Comparison of ENCODE assay signal across 15 mouse cellular contexts in genomic region chr15:95536724-95537123, GRCm38 (mm10). TPM values are rescaled to one million over a fixed set of nuclear protein-coding genes. Genes with fewer than 3 reads are reported as not detected.
DNase-seq lines count a peak whose midpoint lies in the region; ATAC-seq and TF ChIP-seq lines count a peak whose summit lies in the region.
"Had no signal": no experiment of that assay in that cellular context is flagged by ENCODE, and none has a peak within 500 bp of the region (broad histone marks: within the 10 kb centered on the region; RNA-seq: fewer than 3 reads in every experiment).

No protein-coding gene starts in this region.

- H3K9ac ChIP-seq in stomach, postnatal 0 days (ENCODE audit: low read length) = no peak overlapping the region
- no peak overlapping the region for H3K9ac ChIP-seq in intestine, embryonic 15.5 days
- H3K9ac ChIP-seq: limb, embryonic 12.5 days; liver, postnatal 0 days; neural tube, embryonic 12.5 days had no signal

- peak; percentile 65; the same call in 1 of the 2 replicates for ATAC-seq in stomach, postnatal 0 days (ENCODE audit: low FRiP score, low TSS enrichment)
- no peak for ATAC-seq in intestine, embryonic 15.5 days
- ATAC-seq: inflammation-experienced regulatory T-cells, adult 6 months; liver, postnatal 0 days; Patski had no signal

- no peak for TF ChIP-seq CTCF in stomach, postnatal 0 days (IDR thresholded peaks at IDR 0.05; ENCODE audit: low read depth)

- no peak for TF ChIP-seq EP300 in stomach, postnatal 0 days (optimal IDR thresholded peaks at IDR 0.05)

- no peaks in the 10 kb centered on the region for H3K27me3 ChIP-seq in stomach, postnatal 0 days (ENCODE audit: control insufficient read depth, insufficient read depth, low read length)
- H3K27me3 ChIP-seq in intestine, embryonic 15.5 days (replicated peaks) = no peaks in the 10 kb centered on the region
- H3K27me3 ChIP-seq: CH12.LX; limb, embryonic 12.5 days; neural tube, embryonic 12.5 days had no signal

- H3K36me3 ChIP-seq in stomach, postnatal 0 days (ENCODE audit: control insufficient read depth, insufficient read depth, low read length) = no peaks in the 10 kb centered on the region
- no peaks in the 10 kb centered on the region for H3K36me3 ChIP-seq in intestine, embryonic 15.5 days
- H3K36me3 ChIP-seq: limb, embryonic 12.5 days; neural tube, embryonic 12.5 days had no signal

- no peak overlapping the region for H3K4me2 ChIP-seq in stomach, postnatal 0 days (replicated peaks; ENCODE audit: low read depth)
- H3K4me2 ChIP-seq in intestine, embryonic 15.5 days (replicated peaks) = no peak overlapping the region
- H3K4me2 ChIP-seq: limb, embryonic 12.5 days; neural tube, embryonic 12.5 days had no signal

- H3K4me1 ChIP-seq in stomach, postnatal 0 days (replicated peaks; ENCODE audit: control insufficient read depth, insufficient read depth) = no peaks in the 10 kb centered on the region
- H3K4me1 ChIP-seq in intestine, embryonic 15.5 days (replicated peaks) = no peaks in the 10 kb centered on the region
- H3K4me1 ChIP-seq: limb, embryonic 12.5 days; neural tube, embryonic 12.5 days had no signal

- 33% methylated on average over 4 of the region's 4 CpGs for whole genome bisulfite sequencing in stomach, postnatal 0 days
- WGBS in intestine, embryonic 15.5 days = 60% methylated on average over 4 of the region's 4 CpGs

- DNase-seq in layer of hippocampus, adult 11-12 months (ENCODE audit: low spot score) = peak; percentile 44
- no peak for DNase-seq in layer of hippocampus, adult 9-10 months (ENCODE audit: low spot score)
- peak; percentile 39 to 53 for DNase-seq in right cerebral cortex, postnatal 10 days (ENCODE audit: low spot score in 2 of 2)
- no peak for DNase-seq in right cerebral cortex, postnatal 4 days
- DNase-seq in cerebellum, adult 9-11 months = peak; percentile 86
- DNase-seq in stomach, postnatal 0 days (ENCODE audit: low spot score) = no peak
- DNase-seq: adrenal gland, adult 8-10 months; kidney, postnatal 25 days; liver, postnatal 0 days had no signal

- no peaks in the 10 kb centered on the region for H3K9me3 ChIP-seq in stomach, postnatal 0 days (ENCODE audit: control insufficient read depth, low read length)
- H3K9me3 ChIP-seq in intestine, embryonic 15.5 days = no peaks in the 10 kb centered on the region
- H3K9me3 ChIP-seq: limb, embryonic 12.5 days; neural tube, embryonic 12.5 days had no signal

- H3K4me3 ChIP-seq in stomach, postnatal 0 days (ENCODE audit: low read depth, low read length) = no peak overlapping the region
- no peak overlapping the region for H3K4me3 ChIP-seq in intestine, embryonic 15.5 days (replicated peaks)
- H3K4me3 ChIP-seq: limb, embryonic 12.5 days; neural tube, embryonic 12.5 days had no signal

- no peak overlapping the region for H3K27ac ChIP-seq in stomach, postnatal 0 days (replicated peaks)
- no peak overlapping the region for H3K27ac ChIP-seq in intestine, embryonic 15.5 days
- H3K27ac ChIP-seq: limb, embryonic 12.5 days; neural tube, embryonic 12.5 days had no signal

RNA-seq across cellular contexts. Expression of gene Nell2, which starts 8.4 kb away (rescaled TPM):
- polyA plus RNA-seq in stomach, postnatal 0 days (2015; fragmentation: Nextera tagmentation; extraction: Ambion mirVana) = 5.3 and 5.8 TPM in 2 replicates
- 11.8 and 13.7 TPM in 2 replicates for polyA plus RNA-seq in intestine, embryonic 15.5 days (2015; fragmentation: Nextera tagmentation; extraction: Ambion mirVana)
- polyA plus RNA-seq: inflammation-experienced regulatory T-cells, adult 6 months had no signal

Comparison
In these comparisons a context has a peak if more than half of its experiments do, and no peak if none do; other contexts are left out.
1. DNase-seq: peak in layer of hippocampus, adult 11-12 months (single experiment), right cerebral cortex, postnatal 10 days (2 of 2) and cerebellum, adult 9-11 months (single experiment); none in layer of hippocampus, adult 9-10 months (single experiment), right cerebral cortex, postnatal 4 days (single experiment) and stomach, postnatal 0 days (single experiment).